Mouse (Mus musculus): Measurements from ENCODE around the gene Ccdc18. TPM values are rescaled to one million over a fixed set of nuclear protein-coding genes. Genes with fewer than 3 reads are reported as not detected.
A peak's percentile ranks its signal among the peaks of the same experiment; 100 is the strongest.
"Not testable (repeated sequence)": the region's sequence is repeated elsewhere in the genome, so short reads cannot be mapped to it uniquely, and the experiment has no call there.

Gene Ccdc18
- total and polyA plus RNA-seq, 2 experiments from 2014 or later = 1.4 to 1.5 TPM

DNA sequence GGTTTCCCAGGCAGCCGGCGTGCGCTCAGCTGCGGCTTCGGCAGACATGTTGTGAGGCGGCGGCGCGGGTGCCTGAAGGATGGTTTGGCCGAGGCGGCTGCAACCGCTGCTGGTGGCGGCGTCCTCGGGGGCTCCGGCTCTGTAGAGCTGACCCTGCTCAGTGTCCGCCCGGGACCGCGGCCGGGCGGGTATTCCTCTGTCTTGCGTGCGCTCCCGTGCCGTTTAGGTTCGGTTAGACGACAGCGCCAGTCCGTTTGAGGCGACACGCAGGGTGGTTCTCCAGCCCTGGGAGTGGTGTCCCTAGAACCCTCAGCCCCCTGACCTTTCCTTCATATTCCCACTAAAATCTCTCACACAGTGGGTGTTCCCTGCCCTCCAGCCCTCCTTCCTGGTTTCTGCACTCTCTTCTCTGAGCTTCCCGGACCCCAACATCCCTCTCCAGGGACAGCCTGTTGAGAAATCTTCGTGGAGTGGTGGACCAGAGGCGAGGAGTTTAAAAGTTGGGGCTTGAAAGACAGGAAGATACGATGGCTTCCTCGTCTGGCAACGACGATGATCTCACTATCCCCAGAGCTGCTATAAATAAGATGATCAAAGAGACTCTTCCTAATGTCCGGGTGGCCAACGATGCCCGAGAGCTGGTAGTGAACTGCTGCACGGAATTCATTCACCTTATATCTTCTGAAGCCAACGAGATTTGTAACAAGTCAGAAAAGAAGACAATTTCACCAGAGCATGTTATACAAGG is 136.6 kb downstream of the Ccdc18 start:
- H3K27ac ChIP-seq (ENCODE audit: low read depth) = peak overlapping the region; percentile 95
- H3K4me1 ChIP-seq (ENCODE audit: control insufficient read depth, insufficient read depth) = peaks cover 21% of the 10 kb centered on the region
- H3K4me3 ChIP-seq (ENCODE audit: low read depth, low read length) = peak overlapping the region; percentile 99
- under 1% methylated on average over 44 of the region's 44 CpGs for WGBS
- peak overlapping the region; percentile 97 for H3K9ac ChIP-seq (replicated peaks; ENCODE audit: low read depth, low read length)
- DNase-seq (ENCODE audit: low spot score) (no peak), ATAC-seq (ENCODE audit: insufficient read depth, low read depth) (peak; percentile 40)
- 0 out of 2 replicates have a peak, but pooled peaks cover 10% of the 10 kb centered on the region for H3K36me3 ChIP-seq (replicated peaks; ENCODE audit: control insufficient read depth, insufficient read depth, low read length)
- H3K4me2 ChIP-seq (ENCODE audit: low read depth, low read length) = peak overlapping the region; percentile 95
- H3K27me3 ChIP-seq (ENCODE audit: control insufficient read depth, insufficient read depth, low read length) = no peaks in the 10 kb centered on the region
- H3K9me3 ChIP-seq (replicated peaks; ENCODE audit: control insufficient read depth, low read length) = no peaks in the 10 kb centered on the region
- TF ChIP-seq CTCF (IDR thresholded peaks at IDR 0.05; ENCODE audit: low read depth) (no peak), EP300 (IDR thresholded peaks at IDR 0.05; ENCODE audit: low read depth) (no peak)

GRCm38 (mm10) chr5:108269811-108270151 is 137.1 kb downstream of the Ccdc18 start:
- Histone ChIP-seq H3K9me3 (replicated peaks; ENCODE audit: control insufficient read depth, low read length) (no peaks in the 10 kb centered on the region), H3K4me3 (ENCODE audit: low read depth, low read length) (peak overlapping the region; percentile 99), H3K36me3 (replicated peaks; ENCODE audit: control insufficient read depth, insufficient read depth, low read length) (0 out of 2 replicates have a peak, but pooled peaks cover 11% of the 10 kb centered on the region), H3K27ac (ENCODE audit: low read depth) (peak overlapping the region; percentile 95; the same call in 1 of the 2 replicates), H3K4me2 (ENCODE audit: low read depth, low read length) (peak overlapping the region; percentile 95), H3K9ac (replicated peaks; ENCODE audit: low read depth, low read length) (peak overlapping the region; percentile 97), H3K27me3 (ENCODE audit: control insufficient read depth, insufficient read depth, low read length) (no peaks in the 10 kb centered on the region), H3K4me1 (ENCODE audit: control insufficient read depth, insufficient read depth) (peaks cover 21% of the 10 kb centered on the region)
- DNase-seq (ENCODE audit: low spot score) = peak; percentile 23
- WGBS = 3% methylated on average over 7 of the region's 7 CpGs
- ATAC-seq (ENCODE audit: insufficient read depth, low read depth) = no peak
- TF ChIP-seq CTCF (IDR thresholded peaks at IDR 0.05; ENCODE audit: low read depth) (no peak), EP300 (IDR thresholded peaks at IDR 0.05; ENCODE audit: low read depth) (no peak)

GRCm38 (mm10) chr5:108270415-108270814 is 137.7 kb downstream of the Ccdc18 start:
- peak overlapping the region; percentile 95 for H3K4me2 ChIP-seq (ENCODE audit: low read depth, low read length)
- ATAC-seq (ENCODE audit: insufficient read depth, low read depth) (no peak), DNase-seq (ENCODE audit: low spot score) (no peak)
- H3K4me3 ChIP-seq (ENCODE audit: low read depth, low read length) = peak overlapping the region; percentile 99
- no peak overlapping the region for H3K27ac ChIP-seq (ENCODE audit: low read depth)
- TF ChIP-seq CTCF (IDR thresholded peaks at IDR 0.05; ENCODE audit: low read depth) (no peak), EP300 (IDR thresholded peaks at IDR 0.05; ENCODE audit: low read depth) (no peak)
- H3K4me1 ChIP-seq (ENCODE audit: control insufficient read depth, insufficient read depth) = peaks cover 21% of the 10 kb centered on the region
- no peaks in the 10 kb centered on the region for H3K27me3 ChIP-seq (ENCODE audit: control insufficient read depth, insufficient read depth, low read length)
- 30% methylated on average over 9 of the region's 9 CpGs for WGBS
- no peaks in the 10 kb centered on the region for H3K9me3 ChIP-seq (replicated peaks; ENCODE audit: control insufficient read depth, low read length)
- 0 out of 2 replicates have a peak, but pooled peaks cover 11% of the 10 kb centered on the region for H3K36me3 ChIP-seq (replicated peaks; ENCODE audit: control insufficient read depth, insufficient read depth, low read length)
- H3K9ac ChIP-seq (replicated peaks; ENCODE audit: low read depth, low read length) = peak overlapping the region; percentile 97

- Histone ChIP-seq H3K4me1 (ENCODE audit: control insufficient read depth, insufficient read depth) (peaks cover 21% of the 10 kb centered on the region), H3K4me2 (ENCODE audit: low read depth, low read length) (peak overlapping the region; percentile 42; the same call in 1 of the 2 replicates), H3K36me3 (replicated peaks; ENCODE audit: control insufficient read depth, insufficient read depth, low read length) (peaks cover 15% of the 10 kb centered on the region; the same call in 1 of the 2 replicates)
- 82% methylated on average over 6 of the region's 6 CpGs for WGBS
- ATAC-seq (ENCODE audit: insufficient read depth, low read depth); H3K27ac ChIP-seq (ENCODE audit: low read depth); H3K9me3 ChIP-seq (replicated peaks; ENCODE audit: control insufficient read depth, low read length); DNase-seq (ENCODE audit: low spot score); H3K4me3 ChIP-seq (ENCODE audit: low read depth, low read length); H3K9ac ChIP-seq (replicated peaks; ENCODE audit: low read depth, low read length); H3K27me3 ChIP-seq (ENCODE audit: control insufficient read depth, insufficient read depth, low read length): not testable (repeated sequence)
These were observed 138.7 kb downstream of the Ccdc18 start for GRCm38 (mm10) chr5:108271345-108271744.

Other genes with a start within 250 kb of the Ccdc18 start
- gene Rpl5, start 232.4 kb upstream of the Ccdc18 start, total RNA-seq (2014; rRNA removed; ENCODE audit: low replicate concordance) = 201 and 233 TPM in 2 replicates
- 22.1 and 26.8 TPM in 2 replicates for gene Rpl5, start 232.4 kb upstream of the Ccdc18 start, polyA plus RNA-seq (2015; fragmentation: Nextera tagmentation; extraction: Ambion mirVana)
- 1.9 and 5.7 TPM in 2 replicates for gene Fam69a, start 145.8 kb upstream of the Ccdc18 start, total RNA-seq (2014; rRNA removed; ENCODE audit: low replicate concordance)
- gene Fam69a, start 145.8 kb upstream of the Ccdc18 start, polyA plus RNA-seq (2015; fragmentation: Nextera tagmentation; extraction: Ambion mirVana) = 18.6 and 19.2 TPM in 2 replicates
- gene Mtf2, start 67.2 kb upstream of the Ccdc18 start, total RNA-seq (2014; rRNA removed; ENCODE audit: low replicate concordance) = 20.2 and 33.3 TPM in 2 replicates
- 34.4 and 38.1 TPM in 2 replicates for gene Mtf2, start 67.2 kb upstream of the Ccdc18 start, polyA plus RNA-seq (2015; fragmentation: Nextera tagmentation; extraction: Ambion mirVana)
- gene Tmed5, start 255 bp upstream of the Ccdc18 start, total RNA-seq (2014; rRNA removed; ENCODE audit: low replicate concordance) = 30.1 and 40.4 TPM in 2 replicates
- 23.2 and 25.8 TPM in 2 replicates for gene Tmed5, start 255 bp upstream of the Ccdc18 start, polyA plus RNA-seq (2015; fragmentation: Nextera tagmentation; extraction: Ambion mirVana)
- 22.6 and 24.4 TPM in 2 replicates for gene Dr1, start 136.0 kb downstream of the Ccdc18 start, total RNA-seq (2014; rRNA removed; ENCODE audit: low replicate concordance)
- 20.6 and 21.8 TPM in 2 replicates for gene Dr1, start 136.0 kb downstream of the Ccdc18 start, polyA plus RNA-seq (2015; fragmentation: Nextera tagmentation; extraction: Ambion mirVana)
- 6.5 and 8.8 TPM in 2 replicates for gene Pigg, start 179.7 kb downstream of the Ccdc18 start, total RNA-seq (2014; rRNA removed; ENCODE audit: low replicate concordance)
- 4.4 and 4.6 TPM in 2 replicates for gene Pigg, start 179.7 kb downstream of the Ccdc18 start, polyA plus RNA-seq (2015; fragmentation: Nextera tagmentation; extraction: Ambion mirVana)
- not detected in 2 replicates for gene Gm42517, start 235.0 kb downstream of the Ccdc18 start, total RNA-seq (2014; rRNA removed; ENCODE audit: low replicate concordance)
- not detected in 2 replicates for gene Gm42517, start 235.0 kb downstream of the Ccdc18 start, polyA plus RNA-seq (2015; fragmentation: Nextera tagmentation; extraction: Ambion mirVana)

Data from heart, postnatal 0 days (tissue).